Mouse (Mus musculus): ENCODE results near the gene Urb2.
"Not testable (repeated sequence)": the region's sequence is repeated elsewhere in the genome, so short reads cannot be mapped to it uniquely, and the experiment has no call there.

Gene Urb2

DNA sequence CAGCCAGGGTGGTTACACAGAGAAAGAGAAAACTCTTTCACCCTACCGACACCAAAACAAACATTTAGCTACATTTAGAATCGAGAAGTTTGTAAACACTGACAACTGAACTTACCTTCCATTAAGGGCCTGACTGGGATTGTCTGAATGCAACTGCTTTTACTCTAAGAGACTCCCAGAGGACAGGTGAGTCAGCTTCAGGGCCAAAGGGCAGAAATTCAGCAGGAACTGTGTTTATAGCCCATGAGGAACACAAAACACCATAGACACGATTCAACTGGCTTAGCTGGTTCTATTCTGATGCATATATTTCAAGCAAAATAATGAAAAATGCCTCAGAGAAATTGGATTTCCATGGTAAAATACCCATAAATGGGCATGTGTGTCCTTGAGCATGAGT lies 6.6 kb upstream of the Urb2 start:
- DNase-seq (ENCODE audit: low spot score in 2 of 2), result no peak

DNA sequence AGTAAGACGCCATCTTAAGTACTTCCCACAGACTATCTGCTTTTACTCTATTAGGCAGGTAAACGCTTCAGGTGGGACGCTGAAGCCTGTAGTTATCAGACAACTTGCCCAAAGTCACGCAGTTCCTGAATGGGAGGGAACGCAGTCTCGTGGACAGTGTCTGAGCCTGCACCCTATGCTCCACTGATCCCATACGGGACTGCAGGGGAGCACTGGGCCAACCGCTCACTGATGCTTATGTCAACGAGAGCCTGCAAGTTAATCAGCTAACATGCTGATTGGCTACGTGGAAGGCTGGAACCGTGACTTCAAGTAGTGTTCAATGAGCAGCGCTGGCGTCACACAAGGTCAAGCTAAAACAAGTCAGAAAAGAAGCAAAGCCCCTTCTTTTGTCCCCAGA lies 1.5 kb upstream of the Urb2 start:
- DNase-seq (ENCODE audit: low spot score in 2 of 2), result peak in 1 of 2 experiments; percentile 11

DNA sequence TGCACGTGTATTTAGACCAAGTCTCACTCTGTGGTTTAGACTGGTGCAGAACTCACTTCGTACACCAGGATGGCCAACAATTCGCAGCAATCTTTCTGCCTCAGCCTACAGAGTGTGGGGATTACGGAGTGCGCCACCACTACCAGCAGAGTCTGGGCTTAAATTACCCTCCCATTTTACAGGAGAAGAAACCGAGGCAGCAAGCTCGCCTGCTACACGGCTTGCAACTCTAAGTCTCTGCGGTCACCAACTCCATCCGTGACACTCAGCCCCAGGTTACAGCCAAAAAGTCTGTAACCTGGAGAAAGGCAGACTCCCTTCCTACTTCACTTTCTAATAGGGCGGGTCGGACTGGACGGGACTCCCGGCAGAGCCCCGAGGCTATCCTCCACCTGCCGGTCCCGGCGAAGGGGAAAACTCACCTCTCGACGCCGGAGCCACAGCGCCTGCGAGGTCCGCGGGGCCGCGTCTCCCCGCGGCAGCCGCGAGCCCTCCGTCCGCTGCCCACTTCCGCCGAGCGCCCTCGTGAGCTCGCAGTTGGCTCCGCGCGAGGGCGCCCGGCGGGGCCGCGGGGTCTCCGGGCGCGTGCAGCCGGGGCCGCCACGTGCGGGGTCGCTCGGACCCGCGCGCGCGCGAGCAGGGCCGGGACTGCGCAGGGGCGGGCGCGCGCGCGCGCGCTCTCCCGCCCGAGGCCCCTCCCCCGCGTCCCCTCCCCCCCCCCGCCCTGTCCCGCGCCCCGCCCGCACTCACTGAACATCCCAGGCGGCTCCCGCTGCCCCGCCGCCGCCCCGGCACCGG lies 670 bp upstream of the Urb2 start:
- DNase-seq (ENCODE audit: low spot score in 2 of 2), result peak; percentile 52 to 59

- not testable (repeated sequence) for DNase-seq (ENCODE audit: low spot score in 2 of 2)
These were observed 5.0 kb downstream of the Urb2 start for GRCm38 (mm10) chr8:124026265-124026664.

DNA sequence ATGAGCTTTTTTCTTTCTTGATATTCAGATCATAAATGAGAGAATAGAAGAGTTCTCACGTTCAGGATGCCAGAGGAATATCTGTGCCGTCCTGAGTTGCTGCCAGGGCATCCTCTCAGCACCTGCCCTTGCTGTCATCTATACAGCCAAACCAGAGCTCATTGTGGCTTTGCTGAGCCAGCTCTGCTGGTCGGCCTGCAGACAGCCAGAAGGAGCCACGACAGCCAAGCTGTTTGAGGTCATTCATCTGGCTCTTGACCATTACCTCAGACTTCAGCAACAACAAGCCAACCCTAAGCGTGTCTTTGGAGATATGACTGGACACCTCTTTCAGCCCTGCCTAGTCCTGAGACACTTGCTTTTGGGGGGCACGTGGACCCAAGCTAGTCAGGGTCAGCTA lies 6.5 kb downstream of the Urb2 start:
- no peak for DNase-seq (ENCODE audit: low spot score in 2 of 2)

DNA sequence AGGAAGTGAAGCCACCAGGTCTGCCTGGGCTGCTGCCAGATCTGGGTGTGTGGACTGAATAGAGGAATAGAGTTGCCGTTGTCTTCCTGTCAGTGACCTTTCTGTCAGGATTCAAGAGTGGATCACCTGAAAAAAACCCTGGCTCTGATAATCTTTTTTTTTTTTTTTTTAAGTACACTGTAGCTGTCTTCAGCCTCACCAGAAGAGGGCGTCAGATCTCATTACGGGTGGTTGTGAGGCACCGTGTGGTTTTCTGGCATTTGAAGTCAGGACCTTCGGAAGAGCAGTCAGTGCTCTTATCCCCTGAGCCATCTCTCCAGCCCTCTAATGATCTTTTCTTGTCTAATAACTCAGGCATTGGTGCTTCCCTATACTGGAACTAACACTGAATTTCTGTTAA lies 12.1 kb downstream of the Urb2 start:
- DNase-seq (ENCODE audit: low spot score in 2 of 2), result no peak

GRCm38 (mm10) chr8:124038121-124038520 lies 16.8 kb downstream of the Urb2 start:
- no peak for DNase-seq (ENCODE audit: low spot score in 2 of 2)

- no peak for DNase-seq (ENCODE audit: low spot score in 2 of 2)
These were observed 18.0 kb downstream of the Urb2 start for GRCm38 (mm10) chr8:124039351-124039750.

DNA sequence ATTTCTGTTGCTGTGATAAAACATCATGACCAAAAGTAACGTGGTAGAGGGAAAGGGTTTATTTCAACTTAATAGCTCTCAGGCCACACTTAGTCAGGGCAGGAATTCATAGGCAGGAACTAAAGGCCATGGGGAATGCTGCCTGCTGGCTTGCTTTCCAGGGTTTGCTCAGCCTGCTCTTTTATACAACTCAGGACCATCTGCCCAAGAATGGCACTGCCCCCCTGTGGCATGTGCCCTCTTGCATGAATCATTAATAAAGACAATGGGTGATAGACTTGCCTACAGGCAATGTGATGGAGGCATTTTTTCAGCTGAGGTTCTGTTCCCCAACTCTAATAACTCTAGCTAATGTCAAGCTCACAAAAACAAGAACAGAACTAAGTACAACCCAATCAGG lies 20.9 kb downstream of the Urb2 start:
- DNase-seq (ENCODE audit: low spot score in 2 of 2), result no peak

GRCm38 (mm10) chr8:124044421-124044820 lies 23.1 kb downstream of the Urb2 start:
- no peak for DNase-seq (ENCODE audit: low spot score in 2 of 2)

GRCm38 (mm10) chr8:124044931-124045330 lies 23.6 kb downstream of the Urb2 start:
- DNase-seq (ENCODE audit: low spot score in 2 of 2), result no peak

GRCm38 (mm10) chr8:124045856-124046255 lies 24.5 kb downstream of the Urb2 start:
- DNase-seq (ENCODE audit: low spot score in 2 of 2), result no peak

- peak; percentile 62 to 70 for DNase-seq (ENCODE audit: low spot score in 2 of 2)
These were observed 30.8 kb downstream of the Urb2 start for GRCm38 (mm10) chr8:124052110-124052509.

DNA sequence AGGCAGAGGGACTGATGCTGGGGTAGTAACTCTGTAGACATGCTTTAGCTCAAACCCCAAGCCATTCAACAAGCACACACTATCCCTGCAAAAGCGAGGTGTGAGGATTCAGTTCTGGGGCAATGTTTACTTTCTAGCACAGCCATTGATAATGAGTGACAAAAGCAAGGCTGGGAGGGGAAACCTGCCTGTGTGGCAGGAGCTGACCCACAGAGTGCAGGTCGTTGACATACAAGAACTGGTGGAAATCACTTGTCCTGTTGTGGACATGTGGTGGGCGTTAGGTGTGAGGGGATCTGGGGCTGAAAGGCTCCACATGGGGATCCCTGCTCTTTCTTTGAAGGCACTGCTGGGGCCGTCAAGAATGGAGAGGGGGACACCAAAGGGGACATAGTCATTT lies 31.3 kb downstream of the Urb2 start:
- DNase-seq (ENCODE audit: low spot score in 2 of 2), result no peak

DNA sequence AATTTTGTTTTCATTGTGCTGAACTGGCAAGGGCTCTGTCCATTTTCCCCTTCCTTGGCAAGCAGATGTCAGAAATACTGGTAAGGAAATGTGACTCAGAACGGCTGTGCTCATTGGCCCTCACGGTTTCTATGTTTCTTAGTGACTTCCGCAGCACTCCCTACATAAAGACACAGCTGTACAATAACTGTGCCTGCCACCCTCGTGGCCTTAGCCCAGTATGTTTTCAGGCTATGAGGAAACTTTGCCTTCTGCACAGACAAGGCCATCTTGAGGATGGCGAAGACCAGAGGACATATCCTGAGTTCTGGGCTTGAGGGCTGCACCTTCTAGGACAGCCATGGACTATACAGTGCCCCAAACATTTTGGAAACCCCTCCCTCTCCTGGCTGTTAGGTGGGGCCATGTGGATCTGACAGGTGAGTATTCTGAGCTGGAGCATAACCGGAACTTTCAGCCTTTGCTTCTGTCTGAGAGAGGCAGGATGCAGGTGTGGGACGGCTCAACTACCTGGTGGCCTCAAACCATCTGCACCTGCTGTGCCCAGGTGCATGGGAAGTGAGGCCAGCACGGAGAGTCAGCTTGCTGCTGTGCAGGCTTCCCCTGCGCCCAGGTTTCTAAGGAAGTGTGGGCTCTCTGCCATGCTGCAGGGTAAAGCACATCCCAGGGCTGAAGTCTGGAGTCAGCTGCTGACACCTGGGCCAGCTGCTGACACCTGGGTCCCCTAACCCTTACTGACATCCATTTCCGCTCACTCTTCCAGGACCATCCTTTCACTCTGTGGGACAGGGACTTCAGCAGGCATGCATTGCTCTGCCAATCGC lies 35.7 kb downstream of the Urb2 start:
- DNase-seq (ENCODE audit: low spot score in 2 of 2), result no peak

DNA sequence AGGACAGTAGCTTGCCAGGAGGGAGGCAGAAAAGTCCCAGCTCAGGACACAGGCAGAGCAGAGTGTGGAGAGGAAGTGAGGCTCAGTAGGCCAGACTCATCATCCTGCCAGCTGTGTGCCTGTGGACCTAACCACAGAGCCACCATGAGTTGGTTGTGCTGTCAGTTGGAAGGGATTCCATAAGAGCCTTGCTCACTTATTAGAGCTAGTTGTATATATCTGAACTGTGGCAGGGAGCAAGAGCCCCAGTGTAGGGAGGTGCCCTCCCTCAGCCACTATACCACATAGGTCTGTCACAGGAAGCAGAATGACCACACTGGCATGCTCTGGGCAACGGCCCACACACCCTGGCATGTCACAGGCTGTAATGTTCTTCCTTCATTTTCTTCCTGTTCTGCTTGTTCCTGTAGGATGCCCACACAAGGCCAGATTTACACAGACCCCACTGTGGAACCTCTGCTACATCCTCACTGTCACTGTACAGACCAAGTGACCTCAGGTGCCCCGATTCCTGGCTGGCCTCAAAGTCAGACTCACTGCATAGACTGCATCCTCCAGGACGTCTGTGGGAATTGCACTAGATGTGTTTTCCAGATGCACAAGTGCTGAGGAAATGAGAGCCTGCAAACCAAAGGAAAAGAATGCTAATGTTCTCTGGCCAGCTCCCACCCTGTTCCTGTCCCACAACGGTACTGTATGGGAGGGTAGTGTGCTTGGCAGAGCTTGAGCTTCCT lies 45.2 kb downstream of the Urb2 start:
- peak; percentile 52 to 68 for DNase-seq (ENCODE audit: low spot score in 2 of 2)

- no peak for DNase-seq (ENCODE audit: low spot score in 2 of 2)
These were observed 45.9 kb downstream of the Urb2 start for GRCm38 (mm10) chr8:124067059-124067750.

DNA sequence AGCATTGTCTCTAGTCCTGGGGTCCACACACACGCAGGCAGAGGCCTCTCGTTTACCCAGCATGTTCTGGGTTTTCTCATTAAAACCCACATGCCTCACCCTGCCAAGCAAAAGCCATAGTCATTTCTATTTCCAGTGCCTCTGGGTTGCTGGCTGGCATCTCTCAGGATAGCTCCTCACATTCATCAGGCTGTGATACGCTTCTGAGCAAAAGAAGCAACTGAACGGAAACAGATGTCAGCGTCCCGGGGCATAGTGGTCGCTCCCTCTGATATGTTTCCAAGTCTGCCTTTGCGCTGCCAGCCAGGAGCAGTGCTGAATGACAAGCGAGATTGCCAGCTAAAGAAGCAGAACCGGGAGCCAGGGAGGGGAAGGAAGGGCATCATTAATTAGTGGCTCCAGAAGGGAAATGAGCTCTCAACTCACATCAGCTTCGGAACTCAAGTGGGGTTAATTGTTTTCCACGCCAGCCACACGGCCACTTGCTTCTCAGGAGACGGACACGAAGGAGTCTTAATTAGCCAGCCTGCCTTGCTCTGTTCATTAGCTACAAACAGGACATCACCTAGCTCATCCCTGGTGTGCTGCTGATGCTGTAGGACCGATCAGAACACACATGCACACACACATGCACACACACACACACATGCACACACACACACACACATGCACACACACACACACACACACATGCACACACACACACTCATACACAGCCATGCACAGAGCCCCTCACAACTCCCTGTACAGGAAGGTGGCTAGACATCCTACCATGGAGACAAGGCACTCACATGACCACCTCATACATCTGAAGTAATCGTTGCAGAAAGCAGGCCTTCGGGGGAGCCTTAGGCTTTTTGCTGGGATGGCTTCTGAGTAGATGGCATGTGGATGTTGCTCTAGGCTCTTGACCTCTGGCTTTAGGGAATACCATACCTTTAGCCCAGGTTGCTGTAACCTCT lies 49.3 kb downstream of the Urb2 start:
- DNase-seq (ENCODE audit: low spot score in 2 of 2), result no peak

GRCm38 (mm10) chr8:124075977-124076376 lies 54.7 kb downstream of the Urb2 start:
- no peak for DNase-seq (ENCODE audit: low spot score in 2 of 2)

DNA sequence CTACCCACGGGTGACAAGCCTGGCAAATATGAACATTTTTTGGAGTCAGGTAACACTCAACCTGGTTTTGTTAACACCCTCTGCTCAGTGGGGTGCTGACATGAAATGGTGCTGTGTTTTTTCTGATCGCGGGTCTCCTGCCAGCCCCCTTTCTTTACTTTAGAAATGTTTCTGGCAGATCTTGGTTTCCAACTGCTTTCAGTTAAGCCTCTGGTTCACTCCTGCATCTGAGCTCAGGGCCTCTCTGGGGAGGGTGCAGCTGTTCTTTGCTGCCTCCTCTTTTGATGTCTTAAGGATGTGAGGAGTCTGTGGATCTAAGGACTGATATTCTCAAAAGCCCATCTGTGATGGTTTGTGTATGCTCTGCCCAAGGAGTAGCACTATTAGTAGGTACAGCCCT lies 55.1 kb downstream of the Urb2 start:
- DNase-seq (ENCODE audit: low spot score in 2 of 2), result no peak

DNA sequence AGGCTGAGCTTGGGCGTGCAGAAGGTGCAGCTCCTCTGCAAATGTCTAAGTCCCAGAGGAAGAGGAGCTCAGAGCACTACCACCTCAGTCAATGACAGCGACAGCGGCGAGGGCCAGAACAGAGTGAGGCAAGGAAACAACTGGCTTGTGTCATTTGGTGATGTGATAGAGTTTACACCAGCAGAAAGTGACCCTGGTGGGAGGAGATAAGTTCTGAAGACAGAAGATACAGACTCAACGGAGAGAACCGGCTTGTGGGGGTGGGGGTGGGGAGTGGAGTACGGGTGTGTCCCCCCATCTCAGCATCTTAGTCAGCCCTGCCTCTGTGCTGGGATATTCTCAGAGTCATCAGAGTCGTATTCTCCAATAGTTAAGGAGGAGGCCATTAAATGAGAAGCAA lies 56.1 kb downstream of the Urb2 start:
- DNase-seq (ENCODE audit: low spot score in 2 of 2), result no peak

All from natural killer cell, adult 2 months (primary cell).